Mouse (Mus musculus): ENCODE results near the gene Parp16.
A peak's percentile ranks its signal among the peaks of the same experiment; 100 is the strongest.

DNA sequence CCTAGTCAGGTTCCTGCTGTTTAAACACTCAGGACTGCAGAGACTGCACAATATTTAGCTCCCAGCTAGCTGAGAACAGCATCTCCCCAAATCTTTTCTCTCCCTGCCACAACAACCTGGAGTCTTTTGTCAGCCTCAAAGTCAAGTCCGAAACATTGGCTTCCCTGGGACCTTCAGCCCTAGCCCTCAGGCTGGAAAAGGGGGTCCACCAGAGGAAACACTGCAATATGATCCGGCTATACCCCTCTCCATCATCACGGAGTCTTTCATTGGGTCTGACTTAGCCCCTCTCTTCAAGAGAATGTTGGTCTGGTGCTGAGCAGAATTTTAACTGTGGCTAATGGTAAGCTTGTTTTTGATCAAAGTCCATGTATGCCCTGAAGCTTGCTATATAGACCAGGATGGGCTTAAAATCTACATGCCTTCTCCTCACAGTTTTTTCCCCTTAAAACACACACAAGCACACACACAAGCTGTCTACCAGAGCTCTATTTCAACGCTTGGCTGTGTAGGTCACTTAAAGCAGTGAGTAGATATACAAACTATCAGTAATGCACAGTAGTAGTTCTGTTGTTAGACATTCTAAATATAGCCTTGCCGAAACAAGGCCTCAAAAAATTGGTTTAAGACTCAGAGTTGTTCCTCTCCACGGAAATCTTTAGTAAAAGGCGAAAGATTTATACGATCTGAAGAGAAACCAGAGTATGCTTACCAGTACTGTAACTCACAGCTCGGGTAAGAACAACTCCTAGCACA lies 1.0 kb downstream of the Parp16 start:
- TF ChIP-seq CTCF (IDR thresholded peaks at IDR 0.05; ENCODE audit: control insufficient read depth, insufficient read depth, insufficient read length) (no peak), CEBPB (IDR thresholded peaks at IDR 0.05; ENCODE audit: low read depth) (peak; percentile 34), MYOG (IDR thresholded peaks at IDR 0.05; ENCODE audit: control insufficient read depth, extremely low read depth, insufficient read length) (no peak), MAX (IDR thresholded peaks at IDR 0.05) (no peak), MYOD1 (IDR thresholded peaks at IDR 0.05; ENCODE audit: control insufficient read depth, insufficient read length, low read depth) (no peak), USF1 (IDR thresholded peaks at IDR 0.05; ENCODE audit: low read depth) (no peak), FOSL1 (IDR thresholded peaks at IDR 0.05; ENCODE audit: insufficient read depth, low read length, poor library complexity, severe bottlenecking) (no peak)

Measured in C2C12 (cell line).